Mouse (Mus musculus) midbrain, postnatal 0 days (tissue): Measurements from ENCODE around the gene Foxp1. TPM values are rescaled to one million over a fixed set of nuclear protein-coding genes. Genes with fewer than 3 reads are reported as not detected.

Experiments used
- ATAC-seq: fragments of 200-750 bp; cut with Nextera tagmentation; 2 replicates; pipeline ENCODE4 v1.8.0; 2017; ENCODE audit warnings: moderate number of reproducible peaks, mild to moderate bottlenecking, moderate TSS enrichment, moderate library complexity; ENCODE audit not compliant: low FRiP score
- DNase-seq: peaks from one replicate; pipeline ENCODE4 v3.0.0-alpha.2; 2015; ENCODE audit warnings: low spot score
- H3K27ac ChIP-seq: fragments of 300-500 bp; sonication (generic); 2 replicates; pipeline ENCODE4 v1.5.1; 2014; ENCODE audit warnings: low read depth, mild to moderate bottlenecking, low read length, mixed read lengths
- H3K27me3 ChIP-seq: fragments of 300-500 bp; sonication (generic); 2 replicates; pipeline ENCODE4 v1.6.1; 2014; ENCODE audit warnings: low read length, control low read depth, mixed read lengths; ENCODE audit not compliant: insufficient read depth
- H3K36me3 ChIP-seq: fragments of 300-500 bp; sonication (generic); 2 replicates; pipeline ENCODE4 v1.6.1; 2014; ENCODE audit warnings: low read length, control low read depth, mixed read lengths; ENCODE audit not compliant: insufficient read depth
- H3K4me1 ChIP-seq: fragments of 300-500 bp; sonication (generic); 2 replicates; pipeline ENCODE4 v1.6.1; 2014; ENCODE audit warnings: mild to moderate bottlenecking, control low read depth, antibody characterized with exemption, low read length, mixed read lengths; ENCODE audit not compliant: insufficient read depth
- H3K4me2 ChIP-seq: fragments of 300-500 bp; sonication (generic); 2 replicates; pipeline ENCODE4 v1.6.1; 2014; ENCODE audit warnings: low read depth, mild to moderate bottlenecking, low read length, mixed read lengths; ENCODE audit not compliant: poor library complexity, severe bottlenecking
- H3K4me3 ChIP-seq: fragments of 300-500 bp; sonication (generic); 2 replicates; pipeline ENCODE4 v1.5.1; 2014; ENCODE audit warnings: low read depth, mild to moderate bottlenecking, low read length, moderate library complexity
- H3K9ac ChIP-seq: fragments of 300-500 bp; sonication (generic); replicated peaks from 2 replicates; pipeline ENCODE4 v1.6.1; 2014; ENCODE audit warnings: mild to moderate bottlenecking, low read length, moderate library complexity, mixed read lengths; ENCODE audit not compliant: poor library complexity, severe bottlenecking
- H3K9me3 ChIP-seq: fragments of 300-500 bp; sonication (generic); 2 replicates; pipeline ENCODE4 v1.6.1; 2016; ENCODE audit warnings: low read length, control low read depth
- CTCF ChIP-seq: IDR thresholded peaks from 2 replicates; pipeline ENCODE4 v1.5.1; 2016; ENCODE audit warnings: antibody characterized with exemption, mild to moderate bottlenecking
- WGBS: fragments of 180-500 bp; shearing (Covaris S2); extraction: QIAGEN DNeasy Blood & Tissue Kit; methylation state at CpG from one replicate; pipeline ENCODE4 v1.1.7; 2014; 5-methylcytosine and 5-hydroxymethylcytosine counted together
- polyA plus RNA-seq: library from polyadenylated mRNA; unstranded; fragments of >200 nt; fragmentation: Nextera tagmentation; extraction: Ambion mirVana; gene quantifications from 2 replicates; pipeline ENCODE4 v1.2.1, GENCODE M21; 2015
- total RNA-seq: library from RNA; depleted of rRNA; stranded (reverse); fragments of >200 nt; gene quantifications from 2 replicates; pipeline ENCODE4 v1.2.3, GENCODE M21; 2014

Foxp1 gene
- total and polyA plus RNA-seq, 2 experiments from 2014 or later = 71.1 to 74.3 TPM

GRCm38 (mm10) chr6:99273177-99273576 is 249.3 kb downstream of the Foxp1 start:
- no peaks in the 10 kb centered on the region for H3K9me3 ChIP-seq
- ATAC-seq (no peak), DNase-seq (no peak)
- H3K27me3 ChIP-seq = no peaks in the 10 kb centered on the region
- WGBS = 86% methylated on average over 5 of the region's 5 CpGs
- H3K4me2 ChIP-seq = no peak overlapping the region
- no peaks in the 10 kb centered on the region for H3K4me1 ChIP-seq
- no peak overlapping the region for H3K9ac ChIP-seq
- no peak overlapping the region for H3K27ac ChIP-seq
- no peaks in the 10 kb centered on the region for H3K36me3 ChIP-seq
- TF ChIP-seq CTCF = no peak
- no peak overlapping the region for H3K4me3 ChIP-seq

DNA sequence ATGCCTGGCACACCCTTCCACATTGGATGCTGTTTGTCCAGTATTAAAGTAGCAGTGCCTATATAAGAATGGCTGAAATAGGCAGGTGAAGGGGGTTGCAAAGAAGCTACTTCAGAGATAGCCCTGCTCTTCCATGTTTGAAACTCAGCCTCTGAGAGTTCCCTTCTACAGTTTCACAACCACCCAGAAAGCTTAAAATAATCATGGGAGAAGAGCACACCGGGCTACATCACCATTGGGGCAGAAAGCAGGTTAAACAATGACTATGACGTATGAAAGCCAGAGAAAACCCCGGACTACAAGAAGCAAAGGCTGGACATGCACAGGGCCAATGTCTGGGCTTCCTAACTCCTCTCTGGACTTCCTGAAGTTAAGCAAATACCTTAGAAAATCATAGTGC is 250.3 kb downstream of the Foxp1 start:
- no peaks in the 10 kb centered on the region for H3K4me1 ChIP-seq
- WGBS = 88% methylated on average over 3 of the region's 3 CpGs
- H3K9ac ChIP-seq = no peak overlapping the region
- no peak for TF ChIP-seq CTCF
- no peaks in the 10 kb centered on the region for H3K27me3 ChIP-seq
- H3K9me3 ChIP-seq = no peaks in the 10 kb centered on the region
- no peak overlapping the region for H3K4me2 ChIP-seq
- DNase-seq (no peak), ATAC-seq (no peak)
- H3K27ac ChIP-seq = no peak overlapping the region
- no peaks in the 10 kb centered on the region for H3K36me3 ChIP-seq
- no peak overlapping the region for H3K4me3 ChIP-seq

- H3K4me2 ChIP-seq = no peak overlapping the region
- 84% methylated on average over 7 of the region's 7 CpGs for WGBS
- DNase-seq (no peak), ATAC-seq (no peak)
- no peaks in the 10 kb centered on the region for H3K36me3 ChIP-seq
- H3K9ac ChIP-seq = no peak overlapping the region
- H3K27me3 ChIP-seq = no peaks in the 10 kb centered on the region
- H3K27ac ChIP-seq = no peak overlapping the region
- no peak for TF ChIP-seq CTCF
- no peaks in the 10 kb centered on the region for H3K9me3 ChIP-seq
- H3K4me1 ChIP-seq = no peaks in the 10 kb centered on the region
- no peak overlapping the region for H3K4me3 ChIP-seq
Observed at GRCm38 (mm10) chr6:99271741-99272140, 250.8 kb downstream of the Foxp1 start.

GRCm38 (mm10) chr6:99269921-99270320 is 252.6 kb downstream of the Foxp1 start:
- Histone ChIP-seq H3K4me3 (no peak overlapping the region), H3K9me3 (no peaks in the 10 kb centered on the region), H3K36me3 (no peaks in the 10 kb centered on the region), H3K27me3 (no peaks in the 10 kb centered on the region), H3K4me2 (no peak overlapping the region), H3K27ac (no peak overlapping the region), H3K4me1 (peaks cover 5% of the 10 kb centered on the region; the same call in 1 of the 2 replicates), H3K9ac (no peak overlapping the region)
- ATAC-seq (no peak), DNase-seq (no peak)
- WGBS = 81% methylated on average over 6 of the region's 6 CpGs
- no peak for TF ChIP-seq CTCF

DNA sequence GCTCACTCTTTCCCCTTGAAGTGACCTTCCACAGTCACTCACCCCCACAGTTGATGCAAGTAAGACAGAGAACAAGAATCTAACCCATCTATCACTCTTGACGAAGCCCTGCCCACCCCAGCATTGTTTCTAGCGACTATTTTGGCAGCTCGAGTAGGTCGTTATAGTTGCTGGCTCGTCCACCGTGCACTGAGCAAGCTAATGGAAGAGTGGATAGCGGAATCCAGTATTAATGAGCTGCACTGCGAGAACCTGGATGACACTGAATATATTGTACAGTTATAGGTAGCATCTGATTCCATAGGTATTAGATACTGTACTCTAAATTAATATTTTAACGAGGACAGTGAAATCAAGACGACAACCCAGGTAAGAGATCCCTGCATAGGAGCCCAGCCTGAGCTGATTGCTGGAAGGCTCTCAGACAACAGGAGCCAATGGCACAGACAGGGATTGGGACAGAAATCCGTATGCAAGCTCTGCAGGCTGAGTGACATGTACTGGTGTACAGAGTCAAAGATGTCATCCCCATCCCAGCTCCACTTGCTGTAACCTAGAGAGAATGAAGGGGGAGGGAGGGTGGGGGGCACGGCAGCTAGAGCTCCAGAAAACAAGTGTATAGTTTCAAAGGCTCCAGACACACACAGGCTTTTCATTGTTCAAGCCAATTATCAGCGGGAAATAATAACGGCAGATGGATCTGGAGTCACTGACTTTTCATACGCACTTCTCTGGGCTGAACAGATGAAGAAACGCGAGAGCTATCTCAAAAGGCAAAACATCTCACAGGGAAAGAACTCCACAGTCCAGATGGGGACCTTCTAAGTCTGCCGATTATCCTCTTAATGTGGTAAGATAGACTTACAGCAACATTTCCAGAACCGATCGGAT is 254.1 kb downstream of the Foxp1 start:
- H3K4me3 ChIP-seq = no peak overlapping the region
- no peaks in the 10 kb centered on the region for H3K27me3 ChIP-seq
- ATAC-seq (no peak), DNase-seq (peak; percentile 38)
- H3K4me2 ChIP-seq = no peak overlapping the region
- no peak overlapping the region for H3K9ac ChIP-seq
- no peak overlapping the region for H3K27ac ChIP-seq
- no peak for TF ChIP-seq CTCF
- H3K9me3 ChIP-seq = no peaks in the 10 kb centered on the region
- WGBS = 58% methylated on average over 20 of the region's 20 CpGs
- no peaks in the 10 kb centered on the region for H3K36me3 ChIP-seq
- peaks cover 5% of the 10 kb centered on the region; the same call in 1 of the 2 replicates for H3K4me1 ChIP-seq

- no peaks in the 10 kb centered on the region for H3K9me3 ChIP-seq
- peak overlapping the region; percentile 13; the same call in 1 of the 2 replicates for H3K4me2 ChIP-seq
- H3K27ac ChIP-seq = no peak overlapping the region
- TF ChIP-seq CTCF = no peak
- DNase-seq (peak; percentile 4), ATAC-seq (no peak)
- H3K4me3 ChIP-seq = no peak overlapping the region
- no peak overlapping the region for H3K9ac ChIP-seq
- H3K27me3 ChIP-seq = no peaks in the 10 kb centered on the region
- WGBS = 29% methylated on average over 13 of the region's 13 CpGs
- no peaks in the 10 kb centered on the region for H3K36me3 ChIP-seq
- H3K4me1 ChIP-seq = peaks cover 5% of the 10 kb centered on the region; the same call in 1 of the 2 replicates
Observed at GRCm38 (mm10) chr6:99265945-99266656, 256.4 kb downstream of the Foxp1 start.
